Mouse (Mus musculus) embryonic facial prominence, embryonic 11.5 days (tissue): ENCODE data around the gene Tnnt2. TPM values are rescaled to one million over a fixed set of nuclear protein-coding genes. Genes with fewer than 3 reads are reported as not detected.
A peak's percentile ranks its signal among the peaks of the same experiment; 100 is the strongest.

Experiments
- ATAC-seq: fragments of 200-750 bp; cut with Nextera tagmentation; replicated peaks from 2 replicates; pipeline ENCODE4 v1.8.0; 2017; ENCODE audit warnings: low read depth; ENCODE audit not compliant: insufficient number of reproducible peaks, low FRiP score, low TSS enrichment
- DNase-seq: peaks from one replicate; pipeline ENCODE4 v3.0.0-alpha.2; 2015; ENCODE audit warnings: low spot score
- H3K27ac ChIP-seq: fragments of 300-500 bp; sonication (generic); replicated peaks from 2 replicates; pipeline ENCODE4 v1.5.1; 2014; ENCODE audit warnings: mild to moderate bottlenecking, low read depth, low read length, control low read depth
- H3K27me3 ChIP-seq: fragments of 300-500 bp; sonication (generic); 2 replicates; pipeline ENCODE4 v1.6.1; 2014; ENCODE audit warnings: mild to moderate bottlenecking, low read length, moderate library complexity, mixed read lengths; ENCODE audit not compliant: control insufficient read depth, insufficient read depth
- H3K36me3 ChIP-seq: fragments of 300-500 bp; sonication (generic); replicated peaks from 2 replicates; pipeline ENCODE4 v1.6.1; 2014; ENCODE audit warnings: low read depth, mild to moderate bottlenecking, low read length, moderate library complexity, mixed read lengths; ENCODE audit not compliant: control insufficient read depth, insufficient read depth
- H3K4me1 ChIP-seq: fragments of 300-500 bp; sonication (generic); 2 replicates; pipeline ENCODE4 v1.6.1; 2014; ENCODE audit warnings: low read length, mixed read lengths; ENCODE audit not compliant: control insufficient read depth, insufficient read depth
- H3K4me2 ChIP-seq: fragments of 300-500 bp; sonication (generic); 2 replicates; pipeline ENCODE4 v1.6.1; 2014; ENCODE audit warnings: low read depth, mild to moderate bottlenecking, control low read depth, low read length, moderate library complexity
- H3K4me3 ChIP-seq: fragments of 300-500 bp; sonication (generic); 2 replicates; pipeline ENCODE4 v1.5.1; 2014; ENCODE audit warnings: low read depth, low read length, control low read depth
- H3K9ac ChIP-seq: fragments of 300-500 bp; sonication (generic); replicated peaks from 2 replicates; pipeline ENCODE4 v1.6.1; 2014; ENCODE audit warnings: mild to moderate bottlenecking, control low read depth, low read length
- H3K9me3 ChIP-seq: fragments of 300-500 bp; sonication (generic); replicated peaks from 2 replicates; pipeline ENCODE4 v1.6.1; 2016; ENCODE audit warnings: mild to moderate bottlenecking, low read length, inconsistent platforms, mixed read lengths; ENCODE audit not compliant: control insufficient read depth
- WGBS: fragments of 180-500 bp; shearing (Covaris S2); extraction: QIAGEN DNeasy Blood & Tissue Kit; methylation state at CpG from one replicate; pipeline ENCODE4 v1.1.7; 2014; 5-methylcytosine and 5-hydroxymethylcytosine counted together
- polyA plus RNA-seq: library from polyadenylated mRNA; unstranded; fragments of >200 nt; fragmentation: Nextera tagmentation; extraction: Ambion mirVana; gene quantifications from 2 replicates; pipeline ENCODE4 v1.2.1, GENCODE M21; 2014

Gene Tnnt2
- polyA plus RNA-seq, 1 experiment from 2014 or later, result 14.1 TPM

DNA sequence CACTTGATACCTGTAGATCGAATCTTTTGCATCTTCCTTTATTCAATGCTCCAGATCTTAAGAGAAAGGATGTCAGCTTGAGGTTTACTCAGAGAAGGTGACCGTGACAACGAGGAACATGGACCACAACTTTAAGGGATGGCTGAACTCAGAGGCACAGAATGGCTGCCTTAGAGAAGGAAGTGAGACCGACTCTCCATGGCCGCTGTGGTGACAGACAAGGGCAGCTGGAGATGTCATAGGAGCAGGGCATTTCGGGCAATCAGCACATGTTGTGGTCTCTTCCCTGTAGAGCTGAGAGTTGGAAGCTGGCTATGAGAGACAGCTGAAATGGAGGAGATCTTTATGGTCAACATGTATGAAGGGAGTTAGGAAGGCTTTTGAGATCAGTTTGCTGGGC lies 28.7 kb downstream of the Tnnt2 start:
- no peak for ATAC-seq
- no peak overlapping the region for H3K27ac ChIP-seq
- H3K9me3 ChIP-seq, result no peaks in the 10 kb centered on the region
- no peak overlapping the region for H3K4me3 ChIP-seq
- no peaks in the 10 kb centered on the region for H3K4me1 ChIP-seq
- WGBS, result 87% methylated on average over 6 of the region's 6 CpGs
- H3K36me3 ChIP-seq, result no peaks in the 10 kb centered on the region
- DNase-seq, result no peak
- H3K27me3 ChIP-seq, result no peaks in the 10 kb centered on the region; the same call in 1 of the 2 replicates
- H3K9ac ChIP-seq, result no peak overlapping the region; the same call in 1 of the 2 replicates
- H3K4me2 ChIP-seq, result no peak overlapping the region

DNA sequence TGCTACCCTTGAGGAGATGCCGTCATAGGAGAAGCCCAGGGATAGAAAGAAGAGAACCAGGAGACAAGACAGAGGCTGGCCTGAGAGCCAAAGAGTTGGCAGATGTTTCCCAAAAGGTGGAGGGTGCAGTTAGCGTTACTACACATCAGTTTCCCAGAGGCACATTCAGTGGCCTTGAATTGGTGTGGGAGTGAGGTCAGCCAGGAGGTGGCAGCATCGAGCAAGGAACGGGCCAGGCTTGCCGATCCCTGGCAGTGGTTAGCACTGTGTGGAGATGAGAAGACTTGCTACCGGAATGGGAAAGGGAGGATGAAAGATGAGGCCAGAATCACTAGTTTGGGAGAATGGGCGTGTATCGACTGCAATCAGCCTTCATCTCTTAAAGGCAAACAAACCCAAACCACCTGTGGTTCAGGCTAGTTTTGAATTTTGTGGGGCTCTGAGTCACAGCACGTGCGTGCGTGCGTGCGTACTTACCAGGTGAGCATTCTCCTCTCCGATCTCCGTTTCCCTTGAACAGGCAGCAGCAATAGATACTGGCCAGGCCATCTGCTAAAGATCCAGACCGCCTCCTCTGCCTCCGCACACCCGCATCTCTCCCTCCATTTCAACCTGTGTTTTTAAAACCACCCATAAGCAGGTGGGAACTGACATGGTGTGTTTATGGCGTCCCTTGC lies 29.5 kb downstream of the Tnnt2 start:
- Histone ChIP-seq H3K27ac (no peak overlapping the region), H3K4me1 (no peaks in the 10 kb centered on the region), H3K4me3 (no peak overlapping the region), H3K27me3 (no peaks in the 10 kb centered on the region; the same call in 1 of the 2 replicates), H3K4me2 (no peak overlapping the region), H3K9me3 (no peaks in the 10 kb centered on the region), H3K9ac (no peak overlapping the region), H3K36me3 (no peaks in the 10 kb centered on the region)
- DNase-seq (peak; percentile 82), ATAC-seq (peak; percentile 81; the same call in 1 of the 2 replicates)
- WGBS, result 47% methylated on average over 19 of the region's 19 CpGs

DNA sequence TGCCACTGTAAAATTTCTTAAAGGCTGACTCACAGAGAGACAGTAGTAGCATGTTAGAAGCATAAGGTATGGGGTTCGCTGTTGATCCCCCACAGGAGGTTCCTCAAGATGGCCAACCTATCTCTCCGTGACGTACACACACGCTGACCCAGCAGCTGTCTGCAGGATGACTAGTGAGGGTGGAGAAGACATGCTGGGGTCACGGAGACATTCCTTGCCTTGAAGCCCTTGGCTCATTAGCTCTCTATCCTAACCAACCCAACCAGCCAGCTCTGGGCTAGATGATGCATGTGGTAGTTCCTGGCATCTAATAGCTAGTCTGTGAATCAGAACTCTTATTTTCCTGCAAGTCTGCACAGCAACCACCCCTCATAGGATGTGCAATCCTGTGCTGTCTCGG lies 32.4 kb downstream of the Tnnt2 start:
- Histone ChIP-seq H3K9me3 (no peaks in the 10 kb centered on the region), H3K4me3 (no peak overlapping the region), H3K27me3 (no peaks in the 10 kb centered on the region), H3K9ac (no peak overlapping the region), H3K4me2 (no peak overlapping the region), H3K4me1 (no peaks in the 10 kb centered on the region), H3K36me3 (no peaks in the 10 kb centered on the region), H3K27ac (no peak overlapping the region)
- ATAC-seq, result no peak
- WGBS, result 93% methylated on average over 6 of the region's 6 CpGs
- DNase-seq, result no peak

DNA sequence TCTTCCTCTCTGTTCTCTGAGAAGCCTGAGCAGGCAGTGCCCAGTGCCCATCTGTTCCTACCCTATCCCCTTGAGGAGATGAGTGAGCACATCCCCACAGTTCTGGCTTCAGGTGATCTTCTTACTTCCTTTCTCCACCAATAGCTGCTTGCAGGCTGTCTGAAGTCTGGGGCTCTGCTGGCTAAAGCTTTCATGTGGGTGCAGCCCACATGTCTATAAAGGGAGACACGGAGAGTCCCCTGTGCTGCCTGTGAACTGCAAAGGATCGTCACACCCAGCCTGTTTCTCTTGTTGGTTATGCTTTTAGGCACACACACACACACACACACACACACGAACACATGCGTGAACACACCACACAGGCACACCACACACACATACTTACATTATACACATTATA lies 36.8 kb downstream of the Tnnt2 start:
- Histone ChIP-seq H3K27ac (no peak overlapping the region), H3K36me3 (no peaks in the 10 kb centered on the region), H3K4me1 (no peaks in the 10 kb centered on the region), H3K9me3 (no peaks in the 10 kb centered on the region), H3K9ac (no peak overlapping the region), H3K4me2 (no peak overlapping the region), H3K27me3 (no peaks in the 10 kb centered on the region), H3K4me3 (no peak overlapping the region)
- ATAC-seq (no peak), DNase-seq (no peak)
- 81% methylated on average over 4 of the region's 4 CpGs for WGBS

DNA sequence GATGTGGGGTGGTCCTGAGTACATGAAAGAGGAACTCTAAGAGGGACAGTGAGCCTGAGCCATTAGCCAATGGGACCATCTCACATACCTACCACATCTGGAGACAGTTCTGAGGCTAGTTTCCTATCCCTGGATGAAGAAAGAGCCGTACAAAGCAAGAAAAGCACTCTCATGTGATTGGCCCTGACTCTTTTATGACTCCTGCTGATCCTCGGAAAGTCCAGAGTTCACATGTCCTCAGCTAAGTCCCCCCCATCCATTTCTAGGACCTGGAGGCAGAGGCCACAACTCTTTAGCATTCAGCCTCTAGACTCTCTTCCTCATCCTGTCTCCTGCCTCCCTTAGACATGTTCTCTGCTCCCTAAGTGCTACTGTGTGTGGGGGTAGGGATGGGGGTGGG lies 41.1 kb downstream of the Tnnt2 start:
- no peaks in the 10 kb centered on the region for H3K27me3 ChIP-seq
- DNase-seq, result no peak
- no peaks in the 10 kb centered on the region for H3K36me3 ChIP-seq
- H3K4me1 ChIP-seq, result no peaks in the 10 kb centered on the region
- 62% methylated on average over 2 of the region's 2 CpGs for WGBS
- H3K9ac ChIP-seq, result no peak overlapping the region
- H3K4me3 ChIP-seq, result no peak overlapping the region
- H3K4me2 ChIP-seq, result no peak overlapping the region
- no peak for ATAC-seq
- H3K9me3 ChIP-seq, result no peaks in the 10 kb centered on the region
- no peak overlapping the region for H3K27ac ChIP-seq

DNA sequence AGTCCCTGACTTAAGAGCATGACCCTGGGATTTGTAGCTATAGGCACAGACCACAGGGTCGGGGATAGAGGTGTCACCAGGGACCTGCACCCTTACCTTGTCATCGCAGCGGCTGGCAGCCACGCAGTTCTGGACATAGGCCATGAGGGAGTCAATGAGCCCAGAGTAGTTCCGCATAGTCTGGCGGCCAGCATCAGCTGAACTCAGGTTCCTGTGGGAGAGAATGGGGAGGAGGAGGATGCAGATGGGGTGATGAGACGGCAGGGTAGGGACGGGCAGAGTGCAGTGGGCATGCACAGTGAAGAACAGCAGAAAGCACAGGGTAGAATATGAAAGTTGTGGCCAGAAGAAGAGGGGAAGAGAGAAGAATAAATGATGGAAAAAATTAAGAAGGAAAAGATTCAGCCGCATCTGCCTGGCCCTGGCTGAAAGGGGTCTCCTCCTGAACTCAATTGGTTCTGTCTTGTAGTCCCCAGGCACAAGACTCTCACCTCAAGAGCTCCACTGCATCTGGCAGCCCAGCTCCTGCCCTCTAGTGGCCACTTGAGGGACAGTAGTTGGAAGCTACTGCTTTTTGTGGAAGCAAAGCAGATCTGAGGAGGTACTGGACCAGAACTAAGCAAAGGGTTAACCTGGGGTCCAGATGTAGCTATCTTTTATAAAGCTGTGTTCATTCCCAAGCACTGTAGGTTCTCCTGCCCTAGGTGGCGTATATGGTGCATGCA lies 46.4 kb downstream of the Tnnt2 start:
- Histone ChIP-seq H3K4me3 (no peak overlapping the region), H3K9me3 (no peaks in the 10 kb centered on the region), H3K27ac (no peak overlapping the region), H3K36me3 (no peaks in the 10 kb centered on the region), H3K4me2 (no peak overlapping the region), H3K4me1 (no peaks in the 10 kb centered on the region), H3K9ac (no peak overlapping the region), H3K27me3 (no peaks in the 10 kb centered on the region)
- ATAC-seq (no peak), DNase-seq (peak; percentile 78)
- WGBS, result 73% methylated on average over 10 of the region's 10 CpGs

DNA sequence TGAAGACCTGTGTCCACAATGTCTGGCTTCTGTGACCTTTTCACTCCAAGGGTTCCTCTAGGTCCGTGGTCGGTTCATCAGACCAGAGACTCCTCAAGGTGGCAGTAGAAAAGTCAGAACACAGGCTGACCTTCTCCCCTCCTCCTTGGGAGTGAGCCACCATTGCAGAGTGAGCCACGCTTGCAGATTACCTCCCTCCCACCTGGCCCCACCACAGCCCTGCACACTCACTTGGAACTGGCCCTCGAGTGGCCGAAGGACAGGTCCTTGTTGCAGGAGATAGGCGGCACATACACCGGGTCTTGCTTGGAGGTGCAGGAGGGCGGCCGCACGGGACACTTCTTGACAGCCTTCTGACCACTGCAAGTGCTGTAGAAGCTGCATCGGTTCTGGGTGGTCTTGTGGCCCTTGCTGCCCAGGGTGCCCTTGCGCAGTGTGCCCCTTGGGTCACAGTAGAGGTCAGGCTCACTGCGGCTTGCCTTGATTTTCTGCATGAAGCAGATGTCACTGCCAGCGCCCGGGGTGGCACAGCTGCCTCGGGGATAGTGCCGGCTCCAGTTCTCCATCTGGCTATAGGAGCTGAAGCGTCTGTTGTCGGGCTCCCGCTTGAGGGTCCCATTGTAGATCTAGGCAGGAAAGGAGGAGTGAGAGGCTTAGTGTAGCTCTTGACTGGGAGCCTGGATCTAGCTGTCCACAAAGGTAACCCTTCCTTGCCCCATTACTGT lies 53.5 kb downstream of the Tnnt2 start:
- Histone ChIP-seq H3K36me3 (no peaks in the 10 kb centered on the region), H3K27me3 (no peaks in the 10 kb centered on the region), H3K9me3 (no peaks in the 10 kb centered on the region), H3K9ac (no peak overlapping the region), H3K27ac (no peak overlapping the region), H3K4me2 (no peak overlapping the region), H3K4me1 (no peaks in the 10 kb centered on the region), H3K4me3 (no peak overlapping the region)
- no peak for DNase-seq
- 79% methylated on average over 20 of the region's 20 CpGs for WGBS
- no peak for ATAC-seq
